Mouse (Mus musculus) midbrain, postnatal 0 days (tissue): ENCODE measurements around the gene Pik3ip1. TPM values are rescaled to one million over a fixed set of nuclear protein-coding genes. Genes with fewer than 3 reads are reported as not detected.

ENCODE experiments used
- ATAC-seq: fragments of 200-750 bp; cut with Nextera tagmentation; 2 replicates; pipeline ENCODE4 v1.8.0; 2017; ENCODE audit warnings: moderate number of reproducible peaks, mild to moderate bottlenecking, moderate TSS enrichment, moderate library complexity; ENCODE audit not compliant: low FRiP score
- DNase-seq: peaks from one replicate; pipeline ENCODE4 v3.0.0-alpha.2; 2015; ENCODE audit warnings: low spot score
- H3K27ac ChIP-seq: fragments of 300-500 bp; sonication (generic); 2 replicates; pipeline ENCODE4 v1.5.1; 2014; ENCODE audit warnings: low read depth, mild to moderate bottlenecking, low read length, mixed read lengths
- H3K27me3 ChIP-seq: fragments of 300-500 bp; sonication (generic); 2 replicates; pipeline ENCODE4 v1.6.1; 2014; ENCODE audit warnings: low read length, control low read depth, mixed read lengths; ENCODE audit not compliant: insufficient read depth
- H3K36me3 ChIP-seq: fragments of 300-500 bp; sonication (generic); 2 replicates; pipeline ENCODE4 v1.6.1; 2014; ENCODE audit warnings: low read length, control low read depth, mixed read lengths; ENCODE audit not compliant: insufficient read depth
- H3K4me1 ChIP-seq: fragments of 300-500 bp; sonication (generic); 2 replicates; pipeline ENCODE4 v1.6.1; 2014; ENCODE audit warnings: mild to moderate bottlenecking, control low read depth, antibody characterized with exemption, low read length, mixed read lengths; ENCODE audit not compliant: insufficient read depth
- H3K4me2 ChIP-seq: fragments of 300-500 bp; sonication (generic); 2 replicates; pipeline ENCODE4 v1.6.1; 2014; ENCODE audit warnings: low read depth, mild to moderate bottlenecking, low read length, mixed read lengths; ENCODE audit not compliant: poor library complexity, severe bottlenecking
- H3K4me3 ChIP-seq: fragments of 300-500 bp; sonication (generic); 2 replicates; pipeline ENCODE4 v1.5.1; 2014; ENCODE audit warnings: low read depth, mild to moderate bottlenecking, low read length, moderate library complexity
- H3K9ac ChIP-seq: fragments of 300-500 bp; sonication (generic); replicated peaks from 2 replicates; pipeline ENCODE4 v1.6.1; 2014; ENCODE audit warnings: mild to moderate bottlenecking, low read length, moderate library complexity, mixed read lengths; ENCODE audit not compliant: poor library complexity, severe bottlenecking
- H3K9me3 ChIP-seq: fragments of 300-500 bp; sonication (generic); 2 replicates; pipeline ENCODE4 v1.6.1; 2016; ENCODE audit warnings: low read length, control low read depth
- CTCF ChIP-seq: IDR thresholded peaks from 2 replicates; pipeline ENCODE4 v1.5.1; 2016; ENCODE audit warnings: antibody characterized with exemption, mild to moderate bottlenecking
- WGBS: fragments of 180-500 bp; shearing (Covaris S2); extraction: QIAGEN DNeasy Blood & Tissue Kit; methylation state at CpG from one replicate; pipeline ENCODE4 v1.1.7; 2014; 5-methylcytosine and 5-hydroxymethylcytosine counted together
- polyA plus RNA-seq: library from polyadenylated mRNA; unstranded; fragments of >200 nt; fragmentation: Nextera tagmentation; extraction: Ambion mirVana; gene quantifications from 2 replicates; pipeline ENCODE4 v1.2.1, GENCODE M21; 2015
- total RNA-seq: library from RNA; depleted of rRNA; stranded (reverse); fragments of >200 nt; gene quantifications from 2 replicates; pipeline ENCODE4 v1.2.3, GENCODE M21; 2014

Pik3ip1 gene
- total and polyA plus RNA-seq, 2 experiments from 2014 or later, result 34.7 to 43.4 TPM

DNA sequence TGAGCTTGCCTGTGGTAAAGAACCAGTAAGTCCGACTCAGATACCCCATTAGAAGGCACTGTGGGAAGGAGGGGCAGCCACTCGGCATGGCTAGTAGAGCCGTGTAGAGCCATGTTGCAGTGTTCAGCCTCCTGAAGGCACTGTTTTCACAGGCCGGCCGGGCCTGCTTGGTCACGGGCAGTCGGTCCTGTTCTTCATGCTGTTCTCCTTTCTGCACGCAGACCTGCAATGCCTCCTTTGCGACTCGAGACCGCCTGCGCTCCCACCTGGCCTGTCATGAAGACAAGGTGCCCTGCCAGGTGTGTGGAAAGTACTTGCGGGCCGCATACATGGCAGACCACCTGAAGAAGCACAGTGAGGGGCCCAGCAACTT, 31.4 kb upstream of the Pik3ip1 start:
- H3K4me2 ChIP-seq, result no peak overlapping the region
- WGBS, result 88% methylated on average over 14 of the region's 14 CpGs
- no peak for TF ChIP-seq CTCF
- no peak overlapping the region for H3K4me3 ChIP-seq
- H3K27me3 ChIP-seq, result no peaks in the 10 kb centered on the region
- H3K9me3 ChIP-seq, result no peaks in the 10 kb centered on the region
- H3K36me3 ChIP-seq, result peaks cover 78% of the 10 kb centered on the region
- no peaks in the 10 kb centered on the region; the same call in 1 of the 2 replicates for H3K4me1 ChIP-seq
- ATAC-seq (no peak), DNase-seq (no peak)
- H3K9ac ChIP-seq, result no peak overlapping the region
- no peak overlapping the region for H3K27ac ChIP-seq

DNA sequence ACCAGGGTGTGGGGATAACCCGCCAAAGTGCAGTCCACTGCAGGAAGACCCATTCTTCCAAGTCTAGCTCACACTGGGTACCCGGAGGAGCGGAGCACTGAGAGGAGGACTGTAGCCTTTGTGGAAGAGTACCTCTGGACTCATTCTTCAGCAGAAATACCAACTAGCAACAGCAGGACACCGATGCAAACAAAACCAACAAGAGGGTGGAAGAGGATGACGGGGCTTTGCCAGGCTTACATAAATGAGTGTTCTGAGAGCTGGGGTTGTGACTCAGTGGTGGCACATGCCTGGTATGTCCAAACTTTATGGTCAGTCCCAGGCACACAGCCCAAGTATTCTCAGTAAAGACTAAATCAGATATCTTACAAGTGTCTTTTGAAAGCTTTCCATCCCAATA, 29.1 kb upstream of the Pik3ip1 start:
- WGBS, result 93% methylated on average over 5 of the region's 5 CpGs
- DNase-seq (no peak), ATAC-seq (no peak)
- no peak overlapping the region for H3K4me2 ChIP-seq
- no peak for TF ChIP-seq CTCF
- no peaks in the 10 kb centered on the region for H3K9me3 ChIP-seq
- no peaks in the 10 kb centered on the region for H3K27me3 ChIP-seq
- H3K36me3 ChIP-seq, result peaks cover 71% of the 10 kb centered on the region
- H3K4me1 ChIP-seq, result no peaks in the 10 kb centered on the region
- no peak overlapping the region for H3K4me3 ChIP-seq
- no peak overlapping the region for H3K27ac ChIP-seq
- no peak overlapping the region for H3K9ac ChIP-seq

DNA sequence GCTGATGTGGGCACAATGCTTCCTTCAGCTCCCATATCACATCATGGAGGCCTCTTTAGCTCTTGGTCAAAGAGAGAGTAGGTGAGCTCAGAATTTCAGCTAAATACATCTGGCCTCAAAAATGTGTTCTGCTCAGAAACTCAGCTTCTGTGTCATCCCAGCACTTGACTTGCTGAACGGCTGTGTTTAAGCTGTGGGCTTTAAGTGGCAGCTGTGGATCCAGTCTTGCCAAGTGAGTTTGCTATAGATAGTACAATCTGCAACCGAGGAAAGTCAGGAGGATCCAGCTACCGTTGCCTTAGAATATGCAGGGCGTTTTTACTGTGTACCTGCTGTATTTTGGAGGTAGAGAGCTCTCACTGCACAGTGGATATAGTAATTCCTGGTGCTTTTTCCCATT, 27.8 kb upstream of the Pik3ip1 start:
- Histone ChIP-seq H3K4me3 (no peak overlapping the region), H3K9me3 (no peaks in the 10 kb centered on the region), H3K36me3 (peaks cover 71% of the 10 kb centered on the region), H3K27ac (no peak overlapping the region), H3K4me1 (no peaks in the 10 kb centered on the region), H3K9ac (no peak overlapping the region), H3K4me2 (no peak overlapping the region), H3K27me3 (no peaks in the 10 kb centered on the region)
- 92% methylated on average over 4 of the region's 4 CpGs for WGBS
- ATAC-seq (no peak), DNase-seq (no peak)
- no peak for TF ChIP-seq CTCF

DNA sequence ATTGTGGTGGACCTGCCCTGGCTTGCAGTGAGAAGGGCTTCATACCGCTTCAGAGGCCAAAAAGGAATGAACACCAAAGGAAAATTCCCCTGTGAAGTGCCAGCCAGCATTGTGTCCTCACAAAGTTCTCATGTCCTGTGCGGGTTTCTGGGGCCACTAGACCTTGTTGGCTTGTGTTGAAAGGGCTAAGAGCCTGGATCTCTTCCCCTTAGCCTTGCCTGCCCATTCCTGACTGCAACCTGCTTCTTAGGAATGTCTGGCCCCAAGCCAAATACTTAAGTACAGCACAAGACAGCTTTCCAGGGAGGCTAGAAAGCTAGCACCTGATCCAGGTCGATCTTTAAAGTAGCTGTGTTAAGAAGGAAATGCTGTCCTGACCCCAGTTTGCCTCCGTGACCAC, 27.4 kb upstream of the Pik3ip1 start:
- Histone ChIP-seq H3K36me3 (peaks cover 71% of the 10 kb centered on the region), H3K4me1 (no peaks in the 10 kb centered on the region), H3K4me2 (no peak overlapping the region), H3K4me3 (no peak overlapping the region), H3K27ac (no peak overlapping the region), H3K9me3 (no peaks in the 10 kb centered on the region), H3K27me3 (no peaks in the 10 kb centered on the region), H3K9ac (no peak overlapping the region)
- no peak for ATAC-seq
- 82% methylated on average over 4 of the region's 4 CpGs for WGBS
- no peak for TF ChIP-seq CTCF
- no peak for DNase-seq

DNA sequence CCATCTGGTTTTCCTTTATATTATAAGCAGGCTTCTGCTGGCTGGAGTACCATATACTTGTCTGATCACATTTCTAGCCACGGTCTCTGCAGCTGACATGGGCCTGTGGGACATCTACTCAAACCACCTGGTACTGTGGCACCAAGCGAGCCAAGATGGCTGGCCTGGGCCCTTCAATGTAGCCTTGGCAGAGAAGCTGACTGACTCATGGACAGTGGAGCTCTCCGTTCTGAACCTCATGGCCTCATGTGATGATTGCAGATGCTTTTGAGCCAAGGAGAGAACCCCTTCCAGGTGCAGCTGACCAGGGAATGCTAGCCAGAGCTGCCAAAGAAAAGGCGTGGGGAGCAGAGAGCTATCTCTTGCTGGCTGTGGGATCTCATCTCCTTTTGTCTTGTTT, 24.4 kb upstream of the Pik3ip1 start:
- ATAC-seq, result no peak

DNA sequence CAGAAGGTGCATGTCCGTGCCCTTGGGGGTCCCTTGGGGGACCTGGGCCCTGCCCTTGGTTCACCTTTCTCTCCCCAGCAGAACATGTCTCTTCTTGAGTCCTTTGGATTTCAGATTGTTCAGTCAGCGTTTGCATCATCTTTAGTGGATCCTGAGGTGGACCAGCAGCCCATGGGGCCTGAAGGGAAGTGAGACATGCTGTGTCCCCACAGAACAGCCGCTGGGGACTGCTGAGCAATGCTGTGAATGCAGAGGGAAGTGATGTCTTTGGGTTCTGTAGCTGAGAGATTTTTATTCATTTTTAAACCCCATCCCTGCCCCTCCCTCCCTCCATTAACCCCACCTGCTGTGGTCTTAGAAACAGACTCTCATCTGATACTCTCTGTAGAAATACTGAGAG, 22.3 kb upstream of the Pik3ip1 start:
- peaks cover 62% of the 10 kb centered on the region for H3K36me3 ChIP-seq
- WGBS, result 93% methylated on average over 3 of the region's 3 CpGs

More for the DNA sequence above, 24.4 kb upstream of the Pik3ip1 start:
- Histone ChIP-seq H3K9ac (no peak overlapping the region), H3K9me3 (no peaks in the 10 kb centered on the region), H3K27me3 (no peaks in the 10 kb centered on the region), H3K27ac (no peak overlapping the region), H3K4me2 (no peak overlapping the region), H3K36me3 (peaks cover 72% of the 10 kb centered on the region), H3K4me1 (no peaks in the 10 kb centered on the region), H3K4me3 (no peak overlapping the region)
- DNase-seq, result no peak
- 97% methylated on average over 4 of the region's 4 CpGs for WGBS
- TF ChIP-seq CTCF, result no peak

More for the DNA sequence above, 22.3 kb upstream of the Pik3ip1 start:
- H3K4me1 ChIP-seq, result no peaks in the 10 kb centered on the region
- H3K9me3 ChIP-seq, result no peaks in the 10 kb centered on the region
- no peak overlapping the region for H3K27ac ChIP-seq
- no peak overlapping the region for H3K4me2 ChIP-seq
- no peak for TF ChIP-seq CTCF
- ATAC-seq, result no peak
- no peak overlapping the region for H3K9ac ChIP-seq
- H3K27me3 ChIP-seq, result no peaks in the 10 kb centered on the region
- no peak for DNase-seq
- H3K4me3 ChIP-seq, result no peak overlapping the region
